ENCODE assay signal across 12 mouse cellular contexts in the genomic region with DNA sequence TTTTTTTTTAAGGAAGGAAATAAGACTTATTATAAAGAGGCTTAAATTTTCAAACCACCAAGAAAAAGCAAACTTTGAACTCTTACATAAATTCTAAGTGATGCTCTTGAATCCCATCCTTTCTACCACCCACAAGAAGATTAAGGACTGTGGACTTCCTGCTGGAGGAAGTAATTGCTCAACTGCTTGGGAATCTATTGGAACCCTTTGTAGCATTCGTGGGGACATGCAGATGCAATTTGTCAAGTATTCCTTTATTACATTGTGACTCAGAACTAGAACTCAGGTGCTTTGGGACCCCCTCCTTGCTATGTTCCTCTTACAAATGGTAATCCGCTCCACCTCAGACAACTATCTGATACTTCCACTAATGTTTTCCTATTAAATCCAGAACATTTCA. TPM values are rescaled to one million over a fixed set of nuclear protein-coding genes. Genes with fewer than 3 reads are reported as not detected.
DNase-seq lines count a peak whose midpoint lies in the region; ATAC-seq and TF ChIP-seq lines count a peak whose summit lies in the region.
"Had no signal": no experiment of that assay in that cellular context is flagged by ENCODE, and none has a peak within 500 bp of the region (broad histone marks: within the 10 kb centered on the region; RNA-seq: fewer than 3 reads in every experiment).

No protein-coding gene starts in this region.

- H3K4me3 ChIP-seq in kidney, embryonic 16.5 days (ENCODE audit: low read length), result no peak overlapping the region; the same call in 1 of the 2 replicates
- peak overlapping the region; percentile 70 for H3K4me3 ChIP-seq in embryonic facial prominence, embryonic 13.5 days
- H3K4me3 ChIP-seq in heart, postnatal 0 days (ENCODE audit: low read depth, low read length), result peak overlapping the region; percentile 66; the same call in 1 of the 2 replicates
- peak overlapping the region; percentile 69; the same call in 1 of the 2 replicates for H3K4me3 ChIP-seq in midbrain, embryonic 13.5 days (replicated peaks)

- peak overlapping the region; percentile 88 for H3K4me2 ChIP-seq in kidney, embryonic 16.5 days (replicated peaks; ENCODE audit: low read depth, low read length)
- H3K4me2 ChIP-seq in embryonic facial prominence, embryonic 13.5 days, result peak overlapping the region; percentile 83
- peak overlapping the region; percentile 88 for H3K4me2 ChIP-seq in heart, postnatal 0 days (ENCODE audit: low read depth, low read length)
- peak overlapping the region; percentile 96 for H3K4me2 ChIP-seq in midbrain, embryonic 13.5 days (replicated peaks)

- peaks cover 22% of the 10 kb centered on the region for H3K4me1 ChIP-seq in kidney, embryonic 16.5 days (ENCODE audit: insufficient read depth, low read length)
- peaks cover 19% of the 10 kb centered on the region for H3K4me1 ChIP-seq in embryonic facial prominence, embryonic 13.5 days
- H3K4me1 ChIP-seq in heart, postnatal 0 days (ENCODE audit: control insufficient read depth, insufficient read depth), result peaks cover 6% of the 10 kb centered on the region; the same call in 1 of the 2 replicates
- H3K4me1 ChIP-seq in midbrain, embryonic 13.5 days (replicated peaks), result peaks cover 21% of the 10 kb centered on the region

- no peak for DNase-seq in kidney, postnatal 10 days
- no peak for DNase-seq in heart, postnatal 0 days (ENCODE audit: low spot score)
- no peak for DNase-seq in cerebellum, postnatal 14 days
- DNase-seq in urinary bladder, postnatal 4 days (ENCODE audit: low spot score in 2 of 2), result no peak
- DNase-seq in adrenal gland, adult 8-10 months, result no peak
- DNase-seq: cerebellum, adult 2 months; kidney, adult 8-10 months had no signal

- peaks cover 7% of the 10 kb centered on the region; the same call in 1 of the 2 replicates for H3K27me3 ChIP-seq in kidney, embryonic 16.5 days (ENCODE audit: insufficient read depth, low read length)
- H3K27me3 ChIP-seq in embryonic facial prominence, embryonic 13.5 days, result no peaks in the 10 kb centered on the region
- no peaks in the 10 kb centered on the region for H3K27me3 ChIP-seq in heart, postnatal 0 days (ENCODE audit: control insufficient read depth, insufficient read depth, low read length)
- peaks cover 2% of the 10 kb centered on the region; the same call in 1 of the 2 replicates for H3K27me3 ChIP-seq in midbrain, embryonic 13.5 days

- H3K27ac ChIP-seq in kidney, embryonic 16.5 days (ENCODE audit: low read length), result no peak overlapping the region
- no peak overlapping the region for H3K27ac ChIP-seq in embryonic facial prominence, embryonic 13.5 days
- H3K27ac ChIP-seq in heart, postnatal 0 days (ENCODE audit: low read depth), result peak overlapping the region; percentile 87
- no peak overlapping the region for H3K27ac ChIP-seq in midbrain, embryonic 13.5 days
- H3K27ac ChIP-seq: liver, embryonic 14.5 days had no signal

- H3K9ac ChIP-seq in kidney, embryonic 16.5 days (replicated peaks; ENCODE audit: low read length), result no peak overlapping the region
- H3K9ac ChIP-seq in embryonic facial prominence, embryonic 13.5 days, result no peak overlapping the region
- peak overlapping the region; percentile 49; the same call in 1 of the 2 replicates for H3K9ac ChIP-seq in heart, postnatal 0 days (replicated peaks; ENCODE audit: low read depth, low read length)
- H3K9ac ChIP-seq in midbrain, embryonic 13.5 days (replicated peaks), result no peak overlapping the region
- H3K9ac ChIP-seq: liver, embryonic 14.5 days had no signal

- no peaks in the 10 kb centered on the region for H3K36me3 ChIP-seq in kidney, embryonic 16.5 days (ENCODE audit: insufficient read depth, low read length)
- no peaks in the 10 kb centered on the region for H3K36me3 ChIP-seq in embryonic facial prominence, embryonic 13.5 days
- H3K36me3 ChIP-seq in heart, postnatal 0 days (replicated peaks; ENCODE audit: control insufficient read depth, insufficient read depth, low read length), result no peaks in the 10 kb centered on the region
- no peaks in the 10 kb centered on the region for H3K36me3 ChIP-seq in midbrain, embryonic 13.5 days
- H3K36me3 ChIP-seq: G1E had no signal

- H3K9me3 ChIP-seq in kidney, embryonic 16.5 days (ENCODE audit: low read length), result no peaks in the 10 kb centered on the region
- H3K9me3 ChIP-seq in embryonic facial prominence, embryonic 13.5 days, result no peaks in the 10 kb centered on the region
- no peaks in the 10 kb centered on the region for H3K9me3 ChIP-seq in heart, postnatal 0 days (replicated peaks; ENCODE audit: control insufficient read depth, low read length)
- H3K9me3 ChIP-seq in midbrain, embryonic 13.5 days, result no peaks in the 10 kb centered on the region
- H3K9me3 ChIP-seq: G1E had no signal

- WGBS in kidney, embryonic 16.5 days, result 31% methylated on average over 2 of the region's 2 CpGs
- WGBS in embryonic facial prominence, embryonic 13.5 days, result 41% methylated on average over 2 of the region's 2 CpGs
- 50% methylated on average over 2 of the region's 2 CpGs for WGBS in heart, postnatal 0 days
- WGBS in midbrain, embryonic 13.5 days, result 35% methylated on average over 2 of the region's 2 CpGs

- no peak for TF ChIP-seq EP300 in heart, postnatal 0 days (IDR thresholded peaks at IDR 0.05; ENCODE audit: low read depth)

- no peak for ATAC-seq in kidney, embryonic 16.5 days (ENCODE audit: low FRiP score, low TSS enrichment)
- no peak for ATAC-seq in embryonic facial prominence, embryonic 13.5 days (ENCODE audit: insufficient number of reproducible peaks, insufficient read depth, low FRiP score, low TSS enrichment, low read depth)
- no peak for ATAC-seq in heart, postnatal 0 days (ENCODE audit: insufficient read depth, low read depth)
- ATAC-seq in midbrain, embryonic 13.5 days, result no peak

- TF ChIP-seq CTCF in heart, postnatal 0 days (IDR thresholded peaks at IDR 0.05; ENCODE audit: low read depth), result no peak

RNA-seq across cellular contexts. Expression of a gene that starts 4.0 kb away (rescaled TPM):
- 61.9 and 75.2 TPM in 2 replicates for polyA plus RNA-seq in kidney, embryonic 16.5 days (2015; fragmentation: Nextera tagmentation; extraction: Ambion mirVana)
- 171 and 178 TPM in 2 replicates for polyA plus RNA-seq in embryonic facial prominence, embryonic 13.5 days (2015; fragmentation: Nextera tagmentation; extraction: Ambion mirVana)
- total RNA-seq in heart, postnatal 0 days (2014; rRNA removed; ENCODE audit: low replicate concordance), result 41.4 and 59.6 TPM in 2 replicates
- 14.6 and 14.7 TPM in 2 replicates for polyA plus RNA-seq in heart, postnatal 0 days (2015; fragmentation: Nextera tagmentation; extraction: Ambion mirVana)
- 42.9 and 51.6 TPM in 2 replicates for polyA plus RNA-seq in midbrain, embryonic 13.5 days (2015; fragmentation: Nextera tagmentation; extraction: Ambion mirVana)
- 1 to 10 TPM; 2.1 to 2.2 (median 2.1) TPM for total RNA-seq in adrenal gland, adult 8-10 months (2022)
- polyA plus RNA-seq: G1E had no signal
